Mouse (Mus musculus): ENCODE data around the gene Stat6.

GRCm38 (mm10) chr10:127620406-127621190, 22.2 kb upstream of the Stat6 start, which contains the start of gene Lrp1:
- TF ChIP-seq CTCF (IDR thresholded peaks at IDR 0.05; ENCODE audit: insufficient read depth, low read depth, low read length) (no peak), POLR2A (IDR thresholded peaks at IDR 0.05; ENCODE audit: insufficient read depth, low read depth, low read length) (no peak)
